Mouse (Mus musculus) forebrain, postnatal 0 days (tissue): ENCODE data around the gene Galntl6. TPM values are rescaled to one million over a fixed set of nuclear protein-coding genes. Genes with fewer than 3 reads are reported as not detected.

Experiments used
- ATAC-seq: fragments of 200-750 bp; cut with Nextera tagmentation; 2 replicates; pipeline ENCODE4 v1.8.0; 2017; ENCODE audit warnings: mild to moderate bottlenecking, moderate library complexity
- DNase-seq: peaks from one replicate; pipeline ENCODE4 v3.0.0-alpha.2; 2015
- H3K27ac ChIP-seq: fragments of 300-500 bp; sonication (generic); 2 replicates; pipeline ENCODE4 v1.5.1; 2014; ENCODE audit warnings: low read depth, mild to moderate bottlenecking, antibody characterized with exemption, low read length, moderate library complexity, mixed read lengths
- H3K27me3 ChIP-seq: fragments of 300-500 bp; sonication (generic); 2 replicates; pipeline ENCODE4 v1.6.1; 2014; ENCODE audit warnings: mild to moderate bottlenecking, low read length, mixed read lengths; ENCODE audit not compliant: insufficient read depth
- H3K36me3 ChIP-seq: fragments of 300-500 bp; sonication (generic); 2 replicates; pipeline ENCODE4 v1.6.1; 2014; ENCODE audit warnings: mild to moderate bottlenecking, moderate library complexity; ENCODE audit not compliant: insufficient read depth
- H3K4me1 ChIP-seq: fragments of 300-500 bp; sonication (generic); 2 replicates; pipeline ENCODE4 v1.6.1; 2014; ENCODE audit warnings: antibody characterized with exemption; ENCODE audit not compliant: insufficient read depth
- H3K4me2 ChIP-seq: fragments of 300-500 bp; sonication (generic); 2 replicates; pipeline ENCODE4 v1.6.1; 2014; ENCODE audit warnings: low read depth, mild to moderate bottlenecking, moderate library complexity
- H3K4me3 ChIP-seq: fragments of 300-500 bp; sonication (generic); 2 replicates; pipeline ENCODE4 v1.5.1; 2014; ENCODE audit warnings: low read depth, low read length, mixed read lengths
- H3K9ac ChIP-seq: fragments of 300-500 bp; sonication (generic); 2 replicates; pipeline ENCODE4 v1.6.1; 2014; ENCODE audit warnings: mild to moderate bottlenecking
- H3K9me3 ChIP-seq: fragments of 300-500 bp; sonication (generic); 2 replicates; pipeline ENCODE4 v1.6.1; 2016; ENCODE audit warnings: low read length
- CTCF ChIP-seq: sonication (generic); IDR thresholded peaks from 2 replicates; pipeline ENCODE4 v1.5.1; 2016; ENCODE audit warnings: antibody characterized with exemption, control low read depth, low read depth
- WGBS: fragments of 180-500 bp; shearing (Covaris S2); extraction: QIAGEN DNeasy Blood & Tissue Kit; methylation state at CpG from one replicate; pipeline ENCODE4 v1.1.7; 2014; 5-methylcytosine and 5-hydroxymethylcytosine counted together
- polyA plus RNA-seq: library from polyadenylated mRNA; unstranded; fragments of >200 nt; fragmentation: Nextera tagmentation; extraction: Ambion mirVana; gene quantifications from 2 replicates; pipeline ENCODE4 v1.2.1, GENCODE M21; 2015
- total RNA-seq: library from RNA; depleted of rRNA; stranded (reverse); fragments of >200 nt; gene quantifications from 2 replicates; pipeline ENCODE4 v1.2.3, GENCODE M21; 2014

The Galntl6 gene
- total and polyA plus RNA-seq, 2 experiments from 2014 or later: 15.0 to 27.8 TPM

DNA sequence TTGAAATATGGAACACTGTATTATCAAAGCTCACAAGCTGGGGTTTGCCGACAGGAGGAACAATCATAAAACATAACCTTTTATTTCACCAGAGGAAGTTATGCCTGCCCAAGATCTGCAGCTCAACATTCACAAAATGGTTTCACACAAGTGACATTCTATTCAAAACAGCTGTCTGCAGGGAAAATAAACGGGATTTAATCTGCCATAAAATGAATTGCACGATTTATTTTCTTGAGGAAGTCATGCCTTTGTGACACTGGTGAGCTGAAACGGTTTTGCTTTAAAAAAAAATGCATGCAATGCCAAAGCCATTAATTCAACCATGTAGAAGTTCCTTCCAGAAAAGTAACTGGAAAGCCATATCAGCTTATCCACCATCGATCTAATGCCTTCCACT lies 494.0 kb downstream of the Galntl6 start:
- Histone ChIP-seq H3K9ac (no peak overlapping the region), H3K36me3 (no peaks in the 10 kb centered on the region), H3K4me2 (no peak overlapping the region), H3K4me1 (no peaks in the 10 kb centered on the region), H3K27me3 (no peaks in the 10 kb centered on the region), H3K27ac (no peak overlapping the region), H3K4me3 (no peak overlapping the region), H3K9me3 (no peaks in the 10 kb centered on the region)
- ATAC-seq: no peak
- 53% methylated on average over 5 of the region's 5 CpGs for WGBS
- DNase-seq: no peak
- no peak for TF ChIP-seq CTCF

GRCm38 (mm10) chr8:58417551-58417950 lies 494.9 kb downstream of the Galntl6 start:
- no peak overlapping the region for H3K4me2 ChIP-seq
- WGBS: 80% methylated on average over 1 of the region's 1 CpGs
- H3K36me3 ChIP-seq: no peaks in the 10 kb centered on the region
- ATAC-seq (no peak), DNase-seq (no peak)
- no peaks in the 10 kb centered on the region for H3K27me3 ChIP-seq
- H3K9me3 ChIP-seq: no peaks in the 10 kb centered on the region
- H3K9ac ChIP-seq: no peak overlapping the region
- TF ChIP-seq CTCF: no peak
- H3K4me3 ChIP-seq: no peak overlapping the region
- H3K27ac ChIP-seq: no peak overlapping the region
- no peaks in the 10 kb centered on the region for H3K4me1 ChIP-seq

DNA sequence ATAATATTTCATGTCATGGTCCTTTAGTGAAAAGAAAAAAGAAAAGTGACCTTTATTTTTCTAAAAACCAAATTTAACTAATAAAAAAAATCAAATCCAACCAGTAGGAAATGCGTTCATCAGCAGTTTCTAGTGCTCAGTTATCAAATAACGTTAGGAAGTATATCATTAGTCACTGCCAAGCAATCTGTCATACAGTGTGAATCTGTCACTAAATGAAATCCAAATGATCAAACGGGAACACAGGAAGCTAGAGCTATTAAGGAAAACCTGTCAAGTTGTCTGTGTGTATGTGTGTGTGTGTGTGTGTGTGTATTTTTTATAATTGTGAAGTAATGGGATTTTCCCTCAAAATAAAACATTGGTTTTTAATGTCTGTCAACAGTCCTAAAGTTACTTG lies 515.9 kb downstream of the Galntl6 start:
- no peak overlapping the region for H3K4me2 ChIP-seq

DNA sequence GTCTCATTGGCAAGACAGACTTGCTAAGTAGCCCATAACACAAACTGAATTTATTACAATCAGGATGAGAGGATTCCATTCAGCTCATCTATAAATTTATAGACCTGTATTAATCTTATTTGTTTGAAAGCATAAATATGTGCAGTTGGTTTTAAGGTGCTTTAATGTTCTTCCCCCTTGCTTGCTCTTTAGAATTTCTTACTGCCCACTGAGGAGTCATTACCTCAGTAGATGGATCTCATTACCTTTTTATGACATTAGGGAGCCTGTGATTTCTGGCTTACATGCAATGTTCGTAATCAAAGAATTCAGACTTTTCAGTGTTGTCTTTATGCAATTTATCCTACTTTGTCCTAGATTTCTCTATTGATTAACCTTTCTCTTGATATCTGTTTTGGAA lies 516.6 kb downstream of the Galntl6 start:
- no peak overlapping the region for H3K4me2 ChIP-seq
- no peak for DNase-seq
- WGBS: 72% methylated on average over 1 of the region's 1 CpGs
- no peaks in the 10 kb centered on the region for H3K36me3 ChIP-seq
- H3K9ac ChIP-seq: no peak overlapping the region
- no peaks in the 10 kb centered on the region for H3K27me3 ChIP-seq
- H3K4me3 ChIP-seq: no peak overlapping the region
- H3K4me1 ChIP-seq: no peaks in the 10 kb centered on the region
- TF ChIP-seq CTCF: no peak
- no peak overlapping the region for H3K27ac ChIP-seq
- H3K9me3 ChIP-seq: no peaks in the 10 kb centered on the region
- ATAC-seq: no peak

More for the DNA sequence above, 515.9 kb downstream of the Galntl6 start:
- no peak for TF ChIP-seq CTCF
- Histone ChIP-seq H3K9ac (no peak overlapping the region), H3K27me3 (no peaks in the 10 kb centered on the region), H3K27ac (no peak overlapping the region), H3K4me1 (no peaks in the 10 kb centered on the region), H3K9me3 (no peaks in the 10 kb centered on the region), H3K4me3 (no peak overlapping the region), H3K36me3 (no peaks in the 10 kb centered on the region)
- WGBS: 43% methylated on average over 3 of the region's 3 CpGs
- ATAC-seq (peak; percentile 67; the same call in 1 of the 2 replicates), DNase-seq (peak; percentile 37)

GRCm38 (mm10) chr8:58372389-58372788 lies 540.1 kb downstream of the Galntl6 start:
- ATAC-seq (peak; percentile 95), DNase-seq (peak; percentile 75)
- Histone ChIP-seq H3K4me3 (no peak overlapping the region), H3K27me3 (no peaks in the 10 kb centered on the region), H3K4me2 (no peak overlapping the region), H3K9ac (no peak overlapping the region), H3K36me3 (no peaks in the 10 kb centered on the region), H3K9me3 (no peaks in the 10 kb centered on the region), H3K27ac (no peak overlapping the region), H3K4me1 (no peaks in the 10 kb centered on the region)
- no peak for TF ChIP-seq CTCF
- 15% methylated on average over 2 of the region's 2 CpGs for WGBS

DNA sequence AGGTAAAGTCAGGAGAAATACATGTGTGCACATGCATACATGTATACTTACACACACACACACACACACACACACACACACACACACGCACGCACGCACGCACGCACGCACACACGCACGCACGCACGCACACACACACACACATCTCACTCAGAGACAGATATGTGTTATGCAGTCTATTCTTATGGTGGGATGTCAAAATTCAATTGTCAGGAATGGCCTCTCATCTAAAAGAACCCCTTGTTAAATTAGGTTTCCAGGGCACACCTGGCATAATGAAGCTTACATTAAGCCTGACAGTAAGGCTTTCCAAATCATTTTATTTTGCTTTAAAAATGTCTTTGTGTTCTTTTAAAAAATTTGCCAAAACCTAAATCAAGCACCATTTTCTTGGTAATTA lies 540.5 kb downstream of the Galntl6 start:
- 45% methylated on average over 10 of the region's 10 CpGs for WGBS
- ATAC-seq: no peak
- H3K4me2 ChIP-seq: no peak overlapping the region
- H3K27me3 ChIP-seq: no peaks in the 10 kb centered on the region
- no peak overlapping the region for H3K4me3 ChIP-seq
- H3K9ac ChIP-seq: no peak overlapping the region
- no peak overlapping the region for H3K27ac ChIP-seq
- H3K4me1 ChIP-seq: no peaks in the 10 kb centered on the region
- DNase-seq: no peak
- TF ChIP-seq CTCF: no peak
- H3K9me3 ChIP-seq: no peaks in the 10 kb centered on the region
- no peaks in the 10 kb centered on the region for H3K36me3 ChIP-seq

GRCm38 (mm10) chr8:58331151-58331550 lies 581.3 kb downstream of the Galntl6 start:
- 72% methylated on average over 1 of the region's 1 CpGs for WGBS
- no peak for TF ChIP-seq CTCF
- H3K4me3 ChIP-seq: no peak overlapping the region
- no peaks in the 10 kb centered on the region for H3K9me3 ChIP-seq
- H3K27me3 ChIP-seq: no peaks in the 10 kb centered on the region
- H3K9ac ChIP-seq: no peak overlapping the region
- H3K27ac ChIP-seq: no peak overlapping the region
- no peaks in the 10 kb centered on the region for H3K4me1 ChIP-seq
- ATAC-seq: no peak
- DNase-seq: no peak
- H3K36me3 ChIP-seq: no peaks in the 10 kb centered on the region
- H3K4me2 ChIP-seq: no peak overlapping the region

GRCm38 (mm10) chr8:58313482-58313881 lies 599.0 kb downstream of the Galntl6 start:
- Histone ChIP-seq H3K4me2 (no peak overlapping the region), H3K27me3 (no peaks in the 10 kb centered on the region), H3K4me1 (no peaks in the 10 kb centered on the region), H3K27ac (no peak overlapping the region), H3K36me3 (no peaks in the 10 kb centered on the region), H3K9ac (no peak overlapping the region), H3K9me3 (no peaks in the 10 kb centered on the region), H3K4me3 (no peak overlapping the region)
- no peak for TF ChIP-seq CTCF
- DNase-seq (peak; percentile 13), ATAC-seq (peak; percentile 32; the same call in 1 of the 2 replicates)
- WGBS: 64% methylated on average over 2 of the region's 2 CpGs
